Mouse (Mus musculus): Measurements from ENCODE around the gene Zbp1. TPM values are rescaled to one million over a fixed set of nuclear protein-coding genes. Genes with fewer than 3 reads are reported as not detected.

Gene Zbp1
- polyA plus RNA-seq, 1 experiment, result 68.4 TPM

- Histone ChIP-seq H3K4me3 (ENCODE audit: insufficient read depth, low read length) (no peak overlapping the region), H3K4me1 (ENCODE audit: control insufficient read depth, insufficient read depth, low read length) (no peaks in the 10 kb centered on the region)
- TF ChIP-seq CTCF (IDR thresholded peaks at IDR 0.05; ENCODE audit: low read depth, low read length) (no peak), POLR2A (IDR thresholded peaks at IDR 0.05; ENCODE audit: borderline replicate concordance, low read depth, low read length) (no peak)
These were observed 36.8 kb downstream of the Zbp1 start for GRCm38 (mm10) chr2:173181901-173182300.

DNA sequence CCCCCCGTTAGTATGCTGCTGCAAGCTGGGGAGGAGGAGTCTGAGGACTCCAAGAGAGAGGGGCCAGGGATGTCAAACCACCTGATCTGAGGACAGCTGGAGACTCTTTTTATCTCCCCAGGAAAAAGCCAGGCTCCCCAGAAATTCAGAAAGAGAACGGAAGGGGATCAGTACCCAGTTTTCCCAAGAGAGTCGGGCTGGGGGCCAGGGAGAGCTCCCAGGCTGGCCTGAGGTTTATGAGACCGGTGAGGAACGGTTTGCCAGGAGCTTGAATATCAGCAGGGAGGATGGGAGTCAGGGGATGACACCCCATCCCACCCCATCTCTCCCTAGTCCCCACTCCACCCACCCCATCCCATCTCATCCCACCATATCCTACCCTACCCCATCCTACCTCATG is 37.2 kb downstream of the Zbp1 start:
- no peak overlapping the region for H3K27ac ChIP-seq (ENCODE audit: insufficient read depth, low read depth, low read length)
- H3K4me1 ChIP-seq (ENCODE audit: control insufficient read depth, insufficient read depth, low read length), result no peaks in the 10 kb centered on the region
- no peak overlapping the region for H3K4me3 ChIP-seq (ENCODE audit: insufficient read depth, low read length)
- TF ChIP-seq POLR2A (IDR thresholded peaks at IDR 0.05; ENCODE audit: borderline replicate concordance, low read depth, low read length), result no peak
- no peak for TF ChIP-seq CTCF (IDR thresholded peaks at IDR 0.05; ENCODE audit: low read depth, low read length)

More at GRCm38 (mm10) chr2:173181901-173182300, 36.8 kb downstream of the Zbp1 start:
- no peak overlapping the region for H3K27ac ChIP-seq (ENCODE audit: insufficient read depth, low read depth, low read length)

DNA sequence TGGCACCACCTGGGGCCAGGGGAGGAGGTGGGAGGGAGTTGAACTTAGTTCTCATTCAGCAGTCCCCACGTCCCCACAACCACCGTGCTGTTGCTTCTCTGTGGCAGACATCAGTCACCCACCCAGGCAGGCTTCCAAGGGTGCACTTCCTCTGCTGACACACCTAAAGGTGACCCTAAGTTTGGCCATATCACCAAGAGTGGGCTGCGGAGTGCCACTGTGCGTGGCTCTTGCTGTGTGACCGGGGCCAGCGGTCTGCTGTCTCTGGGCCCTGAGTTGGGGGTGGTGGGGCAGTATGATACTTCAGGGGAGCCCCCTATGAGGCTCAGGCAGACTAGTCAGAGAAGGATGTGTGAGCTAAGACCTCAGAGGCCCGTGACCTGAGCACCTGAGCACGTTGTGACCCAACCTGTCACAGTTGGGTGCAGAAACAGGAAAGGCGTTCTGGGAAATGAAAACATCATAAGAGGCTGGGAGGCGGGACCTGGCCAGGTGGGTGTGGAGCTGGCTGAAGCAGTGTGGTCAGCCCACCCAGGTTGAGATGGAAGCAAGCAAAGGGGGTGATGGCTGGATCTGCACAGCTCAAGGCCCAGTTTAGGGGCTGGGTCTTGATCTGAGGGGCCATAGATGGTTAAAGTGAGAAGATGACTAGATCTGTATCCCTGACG is 37.9 kb downstream of the Zbp1 start:
- Histone ChIP-seq H3K4me1 (ENCODE audit: control insufficient read depth, insufficient read depth, low read length) (no peaks in the 10 kb centered on the region), H3K4me3 (ENCODE audit: insufficient read depth, low read length) (no peak overlapping the region), H3K27ac (ENCODE audit: insufficient read depth, low read depth, low read length) (no peak overlapping the region)
- no peak for TF ChIP-seq POLR2A (IDR thresholded peaks at IDR 0.05; ENCODE audit: borderline replicate concordance, low read depth, low read length)
- TF ChIP-seq CTCF (IDR thresholded peaks at IDR 0.05; ENCODE audit: low read depth, low read length), result no peak

GRCm38 (mm10) chr2:173180026-173180425 is 38.7 kb downstream of the Zbp1 start:
- H3K4me3 ChIP-seq (ENCODE audit: insufficient read depth, low read length), result no peak overlapping the region
- TF ChIP-seq CTCF (IDR thresholded peaks at IDR 0.05; ENCODE audit: low read depth, low read length), result no peak
- no peak for TF ChIP-seq POLR2A (IDR thresholded peaks at IDR 0.05; ENCODE audit: borderline replicate concordance, low read depth, low read length)
- no peaks in the 10 kb centered on the region for H3K4me1 ChIP-seq (ENCODE audit: control insufficient read depth, insufficient read depth, low read length)
- no peak overlapping the region for H3K27ac ChIP-seq (ENCODE audit: insufficient read depth, low read depth, low read length)

GRCm38 (mm10) chr2:173179046-173179445 is 39.7 kb downstream of the Zbp1 start:
- Histone ChIP-seq H3K4me1 (ENCODE audit: control insufficient read depth, insufficient read depth, low read length) (no peaks in the 10 kb centered on the region), H3K27ac (ENCODE audit: insufficient read depth, low read depth, low read length) (no peak overlapping the region), H3K4me3 (ENCODE audit: insufficient read depth, low read length) (no peak overlapping the region)
- TF ChIP-seq POLR2A (IDR thresholded peaks at IDR 0.05; ENCODE audit: borderline replicate concordance, low read depth, low read length) (no peak), CTCF (IDR thresholded peaks at IDR 0.05; ENCODE audit: low read depth, low read length) (no peak)

- TF ChIP-seq CTCF (IDR thresholded peaks at IDR 0.05; ENCODE audit: low read depth, low read length) (no peak), POLR2A (IDR thresholded peaks at IDR 0.05; ENCODE audit: borderline replicate concordance, low read depth, low read length) (no peak)
- Histone ChIP-seq H3K4me1 (ENCODE audit: control insufficient read depth, insufficient read depth, low read length) (no peaks in the 10 kb centered on the region), H3K27ac (ENCODE audit: insufficient read depth, low read depth, low read length) (no peak overlapping the region), H3K4me3 (ENCODE audit: insufficient read depth, low read length) (no peak overlapping the region)
These were observed 40.8 kb downstream of the Zbp1 start for GRCm38 (mm10) chr2:173177951-173178350.

DNA sequence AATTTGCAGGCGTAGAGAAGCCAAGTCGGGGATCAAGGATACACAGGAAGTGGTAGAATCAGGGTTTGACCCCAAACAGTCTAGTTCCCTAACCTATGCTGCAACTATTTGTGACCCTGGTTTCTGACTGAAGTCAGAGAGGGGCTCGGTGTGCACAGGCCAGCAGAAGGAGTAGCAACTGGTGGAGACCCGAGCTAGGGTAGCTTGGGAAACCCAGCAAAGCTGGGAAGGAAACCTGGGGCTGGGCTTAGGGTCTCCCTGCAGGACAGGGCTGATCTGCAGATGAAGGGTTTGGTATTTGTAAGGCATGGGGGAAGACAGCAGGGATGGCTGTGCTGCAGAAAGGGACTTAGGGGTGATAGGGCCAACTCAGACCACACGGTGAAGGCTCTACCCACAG is 41.2 kb downstream of the Zbp1 start:
- no peak for TF ChIP-seq CTCF (IDR thresholded peaks at IDR 0.05; ENCODE audit: low read depth, low read length)
- no peak for TF ChIP-seq POLR2A (IDR thresholded peaks at IDR 0.05; ENCODE audit: borderline replicate concordance, low read depth, low read length)
- Histone ChIP-seq H3K4me1 (ENCODE audit: control insufficient read depth, insufficient read depth, low read length) (no peaks in the 10 kb centered on the region), H3K4me3 (ENCODE audit: insufficient read depth, low read length) (no peak overlapping the region), H3K27ac (ENCODE audit: insufficient read depth, low read depth, low read length) (no peak overlapping the region)

DNA sequence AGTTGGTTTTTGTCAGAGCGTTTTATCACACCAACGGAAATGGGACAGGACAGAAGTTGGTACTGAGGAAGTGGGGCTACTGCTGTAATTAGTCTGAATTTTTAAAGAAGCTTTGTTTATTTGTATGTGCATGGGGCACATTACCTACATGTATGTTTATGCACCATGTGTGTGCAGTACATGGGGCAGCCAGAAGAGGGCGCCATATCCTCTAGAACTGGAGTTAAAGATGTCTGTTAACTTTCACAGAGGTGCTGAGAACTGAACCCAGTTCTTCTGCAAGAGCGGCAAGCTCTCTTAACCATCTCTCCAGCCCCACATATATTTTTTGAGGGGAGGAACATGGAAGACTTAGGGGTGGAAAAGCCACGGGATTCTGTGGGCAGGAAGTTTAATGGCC is 43.0 kb downstream of the Zbp1 start:
- no peaks in the 10 kb centered on the region for H3K4me1 ChIP-seq (ENCODE audit: control insufficient read depth, insufficient read depth, low read length)
- H3K4me3 ChIP-seq (ENCODE audit: insufficient read depth, low read length), result no peak overlapping the region
- no peak overlapping the region for H3K27ac ChIP-seq (ENCODE audit: insufficient read depth, low read depth, low read length)
- no peak for TF ChIP-seq CTCF (IDR thresholded peaks at IDR 0.05; ENCODE audit: low read depth, low read length)
- TF ChIP-seq POLR2A (IDR thresholded peaks at IDR 0.05; ENCODE audit: borderline replicate concordance, low read depth, low read length), result no peak

- H3K4me3 ChIP-seq (ENCODE audit: insufficient read depth, low read length), result no peak overlapping the region
- TF ChIP-seq POLR2A (IDR thresholded peaks at IDR 0.05; ENCODE audit: borderline replicate concordance, low read depth, low read length), result no peak
- TF ChIP-seq CTCF (IDR thresholded peaks at IDR 0.05; ENCODE audit: low read depth, low read length), result no peak
- no peak overlapping the region for H3K27ac ChIP-seq (ENCODE audit: insufficient read depth, low read depth, low read length)
- H3K4me1 ChIP-seq (ENCODE audit: control insufficient read depth, insufficient read depth, low read length), result no peaks in the 10 kb centered on the region
These were observed 44.2 kb downstream of the Zbp1 start for GRCm38 (mm10) chr2:173174569-173174968.

GRCm38 (mm10) chr2:173173521-173174511 is 44.9 kb downstream of the Zbp1 start:
- Histone ChIP-seq H3K27ac (ENCODE audit: insufficient read depth, low read depth, low read length) (no peak overlapping the region), H3K4me3 (ENCODE audit: insufficient read depth, low read length) (no peak overlapping the region), H3K4me1 (ENCODE audit: control insufficient read depth, insufficient read depth, low read length) (no peaks in the 10 kb centered on the region)
- TF ChIP-seq CTCF (IDR thresholded peaks at IDR 0.05; ENCODE audit: low read depth, low read length) (no peak), POLR2A (IDR thresholded peaks at IDR 0.05; ENCODE audit: borderline replicate concordance, low read depth, low read length) (no peak)

All from bone marrow macrophage, adult 2 months (primary cell).